ENCODE assay signal across 24 mouse cellular contexts in genomic region chr12:109474187-109474606, GRCm38 (mm10). TPM values are rescaled to one million over a fixed set of nuclear protein-coding genes. Genes with fewer than 3 reads are reported as not detected.
DNase-seq lines count a peak whose midpoint lies in the region; ATAC-seq and TF ChIP-seq lines count a peak whose summit lies in the region.
"Had no signal": no experiment of that assay in that cellular context is flagged by ENCODE, and none has a peak within 500 bp of the region (broad histone marks: within the 10 kb centered on the region; RNA-seq: fewer than 3 reads in every experiment).

No protein-coding gene starts in this region.

- no peak overlapping the region for H3K9ac ChIP-seq in intestine, embryonic 15.5 days
- no peak overlapping the region for H3K9ac ChIP-seq in intestine, postnatal 0 days (ENCODE audit: low read depth, low read length)
- H3K9ac ChIP-seq in lung, postnatal 0 days (replicated peaks; ENCODE audit: low read depth), result no peak overlapping the region
- no peak overlapping the region for H3K9ac ChIP-seq in limb, embryonic 14.5 days (ENCODE audit: low read depth, low read length, severe bottlenecking)
- no peak overlapping the region for H3K9ac ChIP-seq in forebrain, embryonic 16.5 days (replicated peaks; ENCODE audit: low read depth, low read length)
- H3K9ac ChIP-seq: forebrain, embryonic 13.5 days; liver, embryonic 12.5 days; midbrain, embryonic 15.5 days had no signal

- H3K9me3 ChIP-seq in intestine, embryonic 15.5 days, result no peaks in the 10 kb centered on the region
- H3K9me3 ChIP-seq in intestine, postnatal 0 days (ENCODE audit: control insufficient read depth), result no peaks in the 10 kb centered on the region
- H3K9me3 ChIP-seq in lung, postnatal 0 days (ENCODE audit: low read length), result no peaks in the 10 kb centered on the region
- H3K9me3 ChIP-seq in limb, embryonic 14.5 days (ENCODE audit: control insufficient read depth, low read length), result no peaks in the 10 kb centered on the region
- no peaks in the 10 kb centered on the region for H3K9me3 ChIP-seq in forebrain, embryonic 16.5 days (ENCODE audit: control insufficient read depth, low read length)
- H3K9me3 ChIP-seq: forebrain, embryonic 13.5 days; liver, embryonic 12.5 days; midbrain, embryonic 10.5 days; midbrain, embryonic 15.5 days had no signal

- H3K4me2 ChIP-seq in intestine, embryonic 15.5 days (replicated peaks), result no peak overlapping the region
- no peak overlapping the region for H3K4me2 ChIP-seq in intestine, postnatal 0 days (replicated peaks; ENCODE audit: low read depth)
- no peak overlapping the region for H3K4me2 ChIP-seq in lung, postnatal 0 days (replicated peaks; ENCODE audit: low read depth, low read length)
- H3K4me2 ChIP-seq in limb, embryonic 14.5 days (replicated peaks; ENCODE audit: low read depth, low read length, severe bottlenecking), result no peak overlapping the region
- no peak overlapping the region for H3K4me2 ChIP-seq in forebrain, embryonic 16.5 days (ENCODE audit: low read length)
- H3K4me2 ChIP-seq: forebrain, embryonic 13.5 days; liver, embryonic 12.5 days; midbrain, embryonic 15.5 days had no signal

- no peak for DNase-seq in lung, postnatal 0 days (ENCODE audit: low spot score)
- DNase-seq in lung, postnatal 14 days, result no peak
- peak; percentile 65 for DNase-seq in limb, embryonic 14.5 days (ENCODE audit: low spot score)
- no peak for DNase-seq in kidney, postnatal 36 days
- DNase-seq: adrenal gland, postnatal 25 days; cerebellum, adult 11-12 months; cerebellum, adult 9-11 months; embryo, embryonic 11 days; heart, adult 2 months; kidney, adult 9 months; kidney, postnatal 10 days; layer of hippocampus, adult 9-11 months; lung, adult 18-20 months; right cerebral cortex, postnatal 4 days had no signal

- H3K27ac ChIP-seq in intestine, embryonic 15.5 days, result peak overlapping the region; percentile 17
- no peak overlapping the region for H3K27ac ChIP-seq in intestine, postnatal 0 days (ENCODE audit: low read depth, low read length)
- H3K27ac ChIP-seq in lung, postnatal 0 days (ENCODE audit: low read length), result no peak overlapping the region
- 0 out of 2 replicates have a peak overlapping the region, but pooled peaks have one; percentile 34 for H3K27ac ChIP-seq in limb, embryonic 14.5 days (replicated peaks; ENCODE audit: low read depth, low read length)
- H3K27ac ChIP-seq in forebrain, embryonic 16.5 days (ENCODE audit: low read length), result no peak overlapping the region
- H3K27ac ChIP-seq: forebrain, embryonic 13.5 days; gastrocnemius, adult 2 months; heart, adult 2 months; liver, embryonic 12.5 days; midbrain, embryonic 10.5 days; midbrain, embryonic 15.5 days had no signal

- TF ChIP-seq POLR2A in limb, embryonic 14.5 days (IDR thresholded peaks at IDR 0.05; ENCODE audit: borderline replicate concordance, extremely low read depth, insufficient read depth, insufficient read length), result no peak

- TF ChIP-seq CTCF in intestine, postnatal 0 days (IDR thresholded peaks at IDR 0.05; ENCODE audit: low read depth), result no peak
- TF ChIP-seq CTCF in lung, postnatal 0 days (IDR thresholded peaks at IDR 0.05), result no peak

- H3K36me3 ChIP-seq in intestine, embryonic 15.5 days, result no peaks in the 10 kb centered on the region
- H3K36me3 ChIP-seq in intestine, postnatal 0 days (ENCODE audit: control insufficient read depth, insufficient read depth), result no peaks in the 10 kb centered on the region
- no peaks in the 10 kb centered on the region for H3K36me3 ChIP-seq in lung, postnatal 0 days (ENCODE audit: insufficient read depth, low read length)
- no peaks in the 10 kb centered on the region for H3K36me3 ChIP-seq in limb, embryonic 14.5 days (ENCODE audit: control insufficient read depth, insufficient read depth, low read length)
- no peaks in the 10 kb centered on the region for H3K36me3 ChIP-seq in forebrain, embryonic 16.5 days (ENCODE audit: control insufficient read depth, insufficient read depth)
- H3K36me3 ChIP-seq: liver, embryonic 12.5 days; midbrain, embryonic 10.5 days; midbrain, embryonic 15.5 days had no signal

- TF ChIP-seq EP300 in lung, postnatal 0 days (IDR thresholded peaks at IDR 0.05), result no peak

- H3K4me1 ChIP-seq in intestine, embryonic 15.5 days (replicated peaks), result peaks cover 8% of the 10 kb centered on the region
- 0 out of 2 replicates have a peak, but pooled peaks cover 2% of the 10 kb centered on the region for H3K4me1 ChIP-seq in intestine, postnatal 0 days (replicated peaks; ENCODE audit: control insufficient read depth, insufficient read depth, low read length)
- H3K4me1 ChIP-seq in lung, postnatal 0 days (ENCODE audit: insufficient read depth, low read depth, low read length), result no peaks in the 10 kb centered on the region
- peaks cover 23% of the 10 kb centered on the region for H3K4me1 ChIP-seq in limb, embryonic 14.5 days (ENCODE audit: control insufficient read depth, insufficient read depth, low read length)
- H3K4me1 ChIP-seq in forebrain, embryonic 16.5 days (replicated peaks; ENCODE audit: control insufficient read depth, insufficient read depth, low read length), result no peaks in the 10 kb centered on the region
- H3K4me1 ChIP-seq: forebrain, embryonic 13.5 days; liver, embryonic 12.5 days; midbrain, embryonic 15.5 days had no signal

- 66% methylated on average over 9 of the region's 9 CpGs for WGBS in intestine, embryonic 15.5 days
- 68% methylated on average over 9 of the region's 9 CpGs for WGBS in intestine, postnatal 0 days
- 54% methylated on average over 9 of the region's 9 CpGs for WGBS in lung, postnatal 0 days
- 43% methylated on average over 9 of the region's 9 CpGs for WGBS in limb, embryonic 14.5 days
- 70% methylated on average over 9 of the region's 9 CpGs for WGBS in forebrain, embryonic 16.5 days

- ATAC-seq in intestine, embryonic 15.5 days, result 0 out of 2 replicates have a peak, but pooled peaks have one; percentile 23
- ATAC-seq in intestine, postnatal 0 days, result no peak
- peak; percentile 22 for ATAC-seq in lung, postnatal 0 days
- ATAC-seq in limb, embryonic 14.5 days (ENCODE audit: low FRiP score, low read depth), result peak; percentile 64; the same call in 1 of the 2 replicates
- ATAC-seq in forebrain, embryonic 16.5 days, result no peak
- ATAC-seq: CD4-positive, CD25-positive, alpha-beta regulatory T cell, adult 4 months; forebrain, embryonic 13.5 days; hindbrain, embryonic 16.5 days; liver, embryonic 12.5 days; midbrain, embryonic 15.5 days had no signal

- H3K27me3 ChIP-seq in intestine, embryonic 15.5 days (replicated peaks), result no peaks in the 10 kb centered on the region
- H3K27me3 ChIP-seq in intestine, postnatal 0 days (replicated peaks; ENCODE audit: control insufficient read depth, insufficient read depth, low read length), result no peaks in the 10 kb centered on the region
- no peaks in the 10 kb centered on the region for H3K27me3 ChIP-seq in lung, postnatal 0 days (replicated peaks; ENCODE audit: insufficient read depth, low read length)
- H3K27me3 ChIP-seq in limb, embryonic 14.5 days (ENCODE audit: control insufficient read depth, insufficient read depth, low read length), result no peaks in the 10 kb centered on the region
- no peaks in the 10 kb centered on the region for H3K27me3 ChIP-seq in forebrain, embryonic 16.5 days (replicated peaks; ENCODE audit: control insufficient read depth, insufficient read depth, low read length)
- H3K27me3 ChIP-seq: midbrain, embryonic 15.5 days had no signal

- no peak overlapping the region for H3K4me3 ChIP-seq in intestine, embryonic 15.5 days (replicated peaks)
- H3K4me3 ChIP-seq in intestine, postnatal 0 days (ENCODE audit: low read depth, low read length), result no peak overlapping the region
- H3K4me3 ChIP-seq in lung, postnatal 0 days (ENCODE audit: low read depth, low read length), result no peak overlapping the region
- no peak overlapping the region for H3K4me3 ChIP-seq in limb, embryonic 14.5 days (replicated peaks; ENCODE audit: low read length)
- H3K4me3 ChIP-seq in forebrain, embryonic 16.5 days (replicated peaks; ENCODE audit: low read length), result no peak overlapping the region
- H3K4me3 ChIP-seq: forebrain, embryonic 13.5 days; gastrocnemius, adult 2 months; heart, adult 2 months; liver, embryonic 12.5 days; midbrain, embryonic 10.5 days; midbrain, embryonic 15.5 days had no signal

RNA-seq across cellular contexts. Expression of gene Dlk1, which starts 21.6 kb away (rescaled TPM):
- 364 and 395 TPM in 2 replicates for polyA plus RNA-seq in intestine, embryonic 15.5 days (2015; fragmentation: Nextera tagmentation; extraction: Ambion mirVana)
- polyA plus RNA-seq in intestine, postnatal 0 days (2015; fragmentation: Nextera tagmentation; extraction: Ambion mirVana), result 73.6 and 78.6 TPM in 2 replicates
- polyA plus RNA-seq in lung, postnatal 0 days (2015; fragmentation: Nextera tagmentation; extraction: Ambion mirVana), result 176 and 364 TPM in 2 replicates
- 2,661 and 2,964 TPM in 2 replicates for polyA plus RNA-seq in limb, embryonic 14.5 days (2012; rRNA removed)
- 487 and 640 TPM in 2 replicates for polyA plus RNA-seq in limb, embryonic 14.5 days (2014; fragmentation: Nextera tagmentation; extraction: Ambion mirVana)
- polyA plus RNA-seq in forebrain, embryonic 16.5 days (2015; fragmentation: Nextera tagmentation; extraction: Ambion mirVana), result 21.2 and 34.2 TPM in 2 replicates
- polyA plus RNA-seq: CD4-positive, CD25-positive, alpha-beta regulatory T cell, adult 4 months had no signal

Comparison
In these comparisons a context has a peak if more than half of its experiments do, and no peak if none do; other contexts are left out.
1. ATAC-seq: peak in intestine, embryonic 15.5 days (single experiment), lung, postnatal 0 days (single experiment) and limb, embryonic 14.5 days (single experiment); none in intestine, postnatal 0 days (single experiment) and forebrain, embryonic 16.5 days (single experiment).
2. H3K27ac ChIP-seq: peak in intestine, embryonic 15.5 days (single experiment) and limb, embryonic 14.5 days (single experiment); none in intestine, postnatal 0 days (single experiment), lung, postnatal 0 days (single experiment) and forebrain, embryonic 16.5 days (single experiment).